Comparison of ENCODE assay signal across 8 mouse cellular contexts in the genomic region with DNA sequence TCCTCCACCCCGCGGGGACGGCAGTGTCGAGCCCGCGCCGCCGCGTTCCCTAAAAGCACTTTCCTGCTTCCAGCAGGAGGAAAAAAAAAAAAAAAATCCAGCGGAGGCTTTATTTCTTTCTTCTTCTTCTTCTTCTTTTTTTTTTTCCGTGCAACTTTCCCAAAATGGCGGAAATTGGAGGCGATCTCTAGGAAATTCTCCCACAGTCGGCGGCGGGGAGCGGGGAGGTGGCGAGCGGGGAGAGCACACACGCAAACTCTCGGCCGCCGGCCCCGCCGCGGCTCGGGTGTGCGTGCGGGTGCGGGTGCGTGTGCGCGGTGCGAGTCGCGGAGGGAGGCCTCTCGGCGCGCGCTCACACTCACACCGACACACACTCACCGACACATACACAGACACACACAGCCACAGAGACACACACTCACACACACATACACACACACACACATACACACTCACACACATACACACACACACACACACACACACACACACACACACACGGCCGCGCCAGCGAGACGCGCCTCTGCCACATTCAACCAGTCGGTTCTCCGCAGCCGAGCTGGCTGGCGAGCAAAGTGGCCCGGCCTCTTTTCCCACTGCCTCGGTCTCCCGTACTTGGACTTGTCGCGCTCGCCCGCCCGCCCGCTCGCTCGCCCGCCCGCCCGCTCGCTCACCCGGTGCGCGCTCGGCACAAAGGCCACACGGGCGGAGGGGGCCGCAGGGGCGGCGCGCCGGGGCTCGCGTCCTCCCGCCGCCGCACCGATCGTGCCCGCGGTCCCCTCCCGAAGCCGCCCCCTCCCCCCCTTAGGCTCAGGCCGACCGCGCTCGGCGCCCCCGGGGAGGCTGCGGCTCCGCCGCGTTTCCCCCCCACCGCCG. TPM values are rescaled to one million over a fixed set of nuclear protein-coding genes. Genes with fewer than 3 reads are reported as not detected.
DNase-seq lines count a peak whose midpoint lies in the region; ATAC-seq lines count a peak whose summit lies in the region.

No protein-coding gene starts in this region.

- H3K4me2 ChIP-seq in embryonic facial prominence, embryonic 12.5 days (replicated peaks) = peak overlapping the region; percentile 60
- peak overlapping the region; percentile 80 for H3K4me2 ChIP-seq in kidney, embryonic 14.5 days (replicated peaks; ENCODE audit: low read depth, low read length)
- H3K4me2 ChIP-seq in liver, embryonic 12.5 days = peak overlapping the region; percentile 91
- H3K4me2 ChIP-seq in stomach, embryonic 15.5 days = peak overlapping the region; percentile 77

- no peaks in the 10 kb centered on the region for H3K36me3 ChIP-seq in embryonic facial prominence, embryonic 12.5 days
- no peaks in the 10 kb centered on the region for H3K36me3 ChIP-seq in heart, embryonic 10.5 days
- H3K36me3 ChIP-seq in kidney, embryonic 14.5 days (ENCODE audit: control insufficient read depth, insufficient read depth, low read length) = no peaks in the 10 kb centered on the region
- H3K36me3 ChIP-seq in liver, embryonic 12.5 days = no peaks in the 10 kb centered on the region
- no peaks in the 10 kb centered on the region for H3K36me3 ChIP-seq in stomach, embryonic 15.5 days

- peak; percentile 41; the same call in 1 of the 2 replicates for ATAC-seq in embryonic facial prominence, embryonic 12.5 days (ENCODE audit: insufficient number of reproducible peaks, insufficient read depth, low FRiP score, low TSS enrichment)
- ATAC-seq in kidney, embryonic 14.5 days (ENCODE audit: low FRiP score, low TSS enrichment) = peak; percentile 59
- ATAC-seq in liver, embryonic 12.5 days = peak; percentile 57
- ATAC-seq in stomach, embryonic 15.5 days (ENCODE audit: insufficient read depth, low FRiP score, low read depth) = peak; percentile 32

- no peaks in the 10 kb centered on the region for H3K27me3 ChIP-seq in embryonic facial prominence, embryonic 12.5 days
- H3K27me3 ChIP-seq in heart, embryonic 10.5 days (ENCODE audit: insufficient read depth, poor library complexity, severe bottlenecking) = no peaks in the 10 kb centered on the region
- no peaks in the 10 kb centered on the region for H3K27me3 ChIP-seq in kidney, embryonic 14.5 days (ENCODE audit: control insufficient read depth, insufficient read depth, low read length)
- peaks cover 39% of the 10 kb centered on the region for H3K27me3 ChIP-seq in liver, embryonic 12.5 days (replicated peaks)
- no peaks in the 10 kb centered on the region for H3K27me3 ChIP-seq in stomach, embryonic 15.5 days (replicated peaks)

- H3K4me1 ChIP-seq in embryonic facial prominence, embryonic 12.5 days = peaks cover 16% of the 10 kb centered on the region
- peaks cover 15% of the 10 kb centered on the region for H3K4me1 ChIP-seq in heart, embryonic 10.5 days
- H3K4me1 ChIP-seq in kidney, embryonic 14.5 days (ENCODE audit: control insufficient read depth, insufficient read depth, low read length) = 0 out of 2 replicates have a peak, but pooled peaks cover 5% of the 10 kb centered on the region
- H3K4me1 ChIP-seq in liver, embryonic 12.5 days = peaks cover 20% of the 10 kb centered on the region
- peaks cover 8% of the 10 kb centered on the region; the same call in 1 of the 2 replicates for H3K4me1 ChIP-seq in stomach, embryonic 15.5 days

- H3K4me3 ChIP-seq in embryonic facial prominence, embryonic 12.5 days = peak overlapping the region; percentile 81
- H3K4me3 ChIP-seq in heart, embryonic 10.5 days = peak overlapping the region; percentile 88
- peak overlapping the region; percentile 73 for H3K4me3 ChIP-seq in kidney, embryonic 14.5 days (ENCODE audit: low read length)
- H3K4me3 ChIP-seq in liver, embryonic 12.5 days = peak overlapping the region; percentile 70
- peak overlapping the region; percentile 92 for H3K4me3 ChIP-seq in stomach, embryonic 15.5 days (replicated peaks)

- WGBS in embryonic facial prominence, embryonic 12.5 days = under 1% methylated on average over 76 of the region's 101 CpGs
- 1% methylated on average over 95 of the region's 101 CpGs for WGBS in heart, embryonic 10.5 days
- under 1% methylated on average over 70 of the region's 101 CpGs for WGBS in kidney, embryonic 14.5 days
- 1% methylated on average over 79 of the region's 101 CpGs for WGBS in liver, embryonic 12.5 days (ENCODE audit: insufficient replicate concordance)
- WGBS in stomach, embryonic 15.5 days = 0% methylated on average over 65 of the region's 101 CpGs

- no peaks in the 10 kb centered on the region for H3K9me3 ChIP-seq in embryonic facial prominence, embryonic 12.5 days
- H3K9me3 ChIP-seq in heart, embryonic 10.5 days = no peaks in the 10 kb centered on the region
- no peaks in the 10 kb centered on the region for H3K9me3 ChIP-seq in kidney, embryonic 14.5 days (ENCODE audit: control insufficient read depth, low read length)
- no peaks in the 10 kb centered on the region for H3K9me3 ChIP-seq in liver, embryonic 12.5 days (replicated peaks)
- no peaks in the 10 kb centered on the region for H3K9me3 ChIP-seq in stomach, embryonic 15.5 days

- peak overlapping the region; percentile 96 for H3K9ac ChIP-seq in embryonic facial prominence, embryonic 12.5 days
- H3K9ac ChIP-seq in kidney, embryonic 14.5 days (ENCODE audit: low read depth, low read length) = peak overlapping the region; percentile 92
- H3K9ac ChIP-seq in liver, embryonic 12.5 days = peak overlapping the region; percentile 73
- H3K9ac ChIP-seq in stomach, embryonic 15.5 days = peak overlapping the region; percentile 80

- peak; percentile 75 for DNase-seq in 3134 (ENCODE audit: extremely low read depth, insufficient read length, low spot score)
- DNase-seq in adrenal gland, adult 2 months = peak; percentile 78
- DNase-seq in heart, embryonic 10.5 days (ENCODE audit: low spot score) = peak; percentile 80
- DNase-seq in naive thymus-derived CD4-positive, alpha-beta T cell, adult 2 months (ENCODE audit: low read depth) = peak; percentile 79

- peak overlapping the region; percentile 97 for H3K27ac ChIP-seq in embryonic facial prominence, embryonic 12.5 days
- peak overlapping the region; percentile 97 for H3K27ac ChIP-seq in heart, embryonic 10.5 days
- H3K27ac ChIP-seq in kidney, embryonic 14.5 days (ENCODE audit: low read depth, low read length) = peak overlapping the region; percentile 92
- H3K27ac ChIP-seq in liver, embryonic 12.5 days = peak overlapping the region; percentile 72
- peak overlapping the region; percentile 95 for H3K27ac ChIP-seq in stomach, embryonic 15.5 days

RNA-seq across cellular contexts. Expression of gene L3mbtl3, which starts 1.1 kb away (rescaled TPM):
- 10 to 100 TPM in 1 of 2 experiments, 1 to 10 TPM in 1; 9.2 to 15.8 TPM for total RNA-seq in adrenal gland, adult 2 months (2021)
- polyA plus RNA-seq in adrenal gland, adult 2 months (2012; rRNA removed) = 7.8 and 8.3 TPM in 2 replicates
- polyA plus RNA-seq in embryonic facial prominence, embryonic 12.5 days (2016; fragmentation: Nextera tagmentation; extraction: Ambion mirVana) = 26.0 and 26.4 TPM in 2 replicates
- polyA plus RNA-seq in heart, embryonic 10.5 days (2016; fragmentation: Nextera tagmentation; extraction: Ambion mirVana) = 11.3 and 13.2 TPM in 2 replicates
- polyA plus RNA-seq in kidney, embryonic 14.5 days (2014; fragmentation: Nextera tagmentation; extraction: Ambion mirVana) = 12.0 and 16.5 TPM in 2 replicates
- 3.9 and 4.1 TPM in 2 replicates for polyA plus RNA-seq in liver, embryonic 12.5 days (2016; fragmentation: Nextera tagmentation; extraction: Ambion mirVana)
- 11.6 and 12.2 TPM in 2 replicates for polyA plus RNA-seq in stomach, embryonic 15.5 days (2015; fragmentation: Nextera tagmentation; extraction: Ambion mirVana)

Comparison
In these comparisons a context has a peak if more than half of its experiments do, and no peak if none do; other contexts are left out.
1. Peak in every context shown above with its lines: DNase-seq, ATAC-seq, H3K4me3 ChIP-seq and H3K27ac ChIP-seq.